Mouse (Mus musculus) spleen, postnatal 36 days (tissue): Measurements from ENCODE around the gene Smc5.

Source experiments
- DNase-seq, 2 experiments: peaks; one replicate each; pipeline ENCODE4 v3.0.0; 2022; ENCODE audit warnings: low spot score in 2 of 2, mixed read lengths in 1 of 2

The Smc5 gene

GRCm38 (mm10) chr19:23273355-23274053 lies at the start of gene Smc5:
Gene Smc5, minus strand, starts transcription at chr19:23273897.
- peak; percentile 88 to 89 for DNase-seq

GRCm38 (mm10) chr19:23323107-23323506 lies 49.4 kb upstream of the Smc5 start:
- peak; percentile 80 to 81 for DNase-seq

DNA sequence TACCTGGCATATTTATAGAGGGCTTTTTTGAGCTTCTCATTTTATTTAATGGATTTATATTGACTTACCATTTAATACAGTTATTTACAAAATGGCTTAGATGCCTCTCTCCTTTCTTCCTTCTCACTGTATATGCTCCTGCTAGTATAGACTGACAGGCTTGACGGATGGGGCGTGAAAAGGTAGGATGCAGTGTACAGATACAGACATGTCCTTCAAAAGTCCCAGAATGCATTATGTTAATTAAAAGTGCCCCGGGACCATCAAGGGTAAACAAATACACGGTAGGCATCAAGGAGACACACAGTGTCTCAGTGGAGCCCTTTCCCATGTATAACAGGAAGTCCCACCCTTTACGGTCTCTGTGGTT lies 44.3 kb upstream of the Smc5 start:
- DNase-seq: no peak

DNA sequence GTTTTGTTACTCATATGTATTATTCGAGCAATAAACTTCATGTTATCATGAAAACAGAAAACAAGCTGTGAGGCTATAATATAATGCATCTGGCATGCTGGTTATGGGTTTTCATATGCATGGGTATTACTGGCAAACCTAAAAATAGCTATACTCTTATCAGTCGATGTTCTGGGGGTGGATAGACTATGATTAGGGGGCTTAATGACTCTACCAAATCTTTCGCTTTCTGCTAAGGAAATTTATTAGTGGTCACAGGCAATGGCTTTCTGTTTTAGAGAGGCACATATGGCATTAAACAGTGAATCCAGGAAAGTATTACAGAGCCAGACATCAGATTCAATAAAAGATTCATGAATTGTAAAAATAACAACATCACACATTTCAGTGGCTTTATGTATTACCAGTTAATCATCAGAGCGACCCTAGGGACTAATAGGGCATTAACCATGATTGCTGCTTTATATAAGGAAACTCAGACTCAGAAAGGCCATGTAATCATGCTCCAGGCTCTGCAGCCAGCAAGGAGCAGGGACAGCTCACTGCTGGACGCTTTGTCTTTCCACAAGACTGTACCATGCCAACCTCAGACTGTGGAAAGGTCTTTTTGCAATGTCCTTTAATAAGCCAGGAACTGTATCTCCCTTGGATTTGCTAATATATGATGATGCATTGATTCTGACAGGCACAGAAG lies 43.7 kb upstream of the Smc5 start:
- no peak for DNase-seq

DNA sequence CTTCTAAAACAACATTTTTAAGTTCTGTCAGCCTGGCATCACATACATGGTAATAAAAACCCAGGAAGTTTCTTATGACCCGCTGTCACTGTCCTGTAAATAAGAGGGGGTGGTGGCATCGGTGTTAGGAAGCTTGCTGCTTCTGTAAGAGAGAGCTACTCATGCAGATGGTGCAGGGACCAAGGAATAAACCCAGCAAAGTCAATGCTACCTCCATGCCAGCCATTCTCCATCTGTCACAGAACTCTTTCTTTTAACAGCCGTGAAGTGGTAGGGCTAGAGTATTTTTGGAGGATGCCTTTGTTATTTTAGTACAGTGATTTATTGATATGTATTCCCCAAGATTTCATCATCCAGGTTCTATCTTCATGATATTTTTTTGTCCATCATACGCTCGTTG lies 43.2 kb upstream of the Smc5 start:
- DNase-seq: no peak

DNA sequence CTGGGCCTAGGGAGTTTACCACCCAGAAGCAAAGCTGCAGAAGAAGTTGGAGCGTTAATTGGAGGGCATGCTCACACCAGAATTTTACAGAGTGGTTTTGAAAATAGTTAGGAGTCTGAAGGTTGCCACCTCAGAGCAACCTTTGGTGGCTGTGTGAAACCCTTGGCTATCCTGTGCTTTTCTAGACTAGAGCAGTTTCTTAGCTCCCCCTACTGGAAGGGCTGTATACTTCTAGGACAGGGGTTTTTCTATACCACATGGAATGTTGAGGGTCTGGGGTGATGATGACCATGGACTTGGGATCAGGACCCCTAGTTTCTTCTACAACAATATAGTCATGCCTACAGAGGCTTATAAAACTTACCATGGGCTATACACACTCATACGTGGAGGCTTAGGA lies 36.3 kb upstream of the Smc5 start:
- DNase-seq: no peak

DNA sequence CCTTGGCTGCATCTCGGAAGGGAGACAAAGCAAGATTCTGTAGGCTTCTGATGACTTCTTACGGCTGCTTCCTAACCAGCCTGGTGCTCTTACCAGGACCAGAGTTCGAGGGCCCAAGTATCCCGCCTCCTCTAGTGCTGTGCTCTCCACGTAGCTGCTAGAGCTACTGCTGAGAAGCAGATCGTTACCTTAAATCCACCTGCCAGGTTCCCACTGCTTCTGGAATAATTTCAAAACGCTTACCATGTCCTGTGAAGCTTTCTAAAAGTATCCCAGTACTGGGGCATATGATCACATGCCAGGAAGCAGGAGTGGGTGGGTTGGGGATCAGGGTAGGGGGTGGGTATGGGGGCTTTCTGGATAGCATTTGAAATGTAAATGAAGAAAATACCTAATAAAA lies 33.0 kb upstream of the Smc5 start:
- DNase-seq: no peak

GRCm38 (mm10) chr19:23299987-23300386 lies 26.3 kb upstream of the Smc5 start:
- no peak for DNase-seq

GRCm38 (mm10) chr19:23298917-23299316 lies 25.2 kb upstream of the Smc5 start:
- no peak for DNase-seq

DNA sequence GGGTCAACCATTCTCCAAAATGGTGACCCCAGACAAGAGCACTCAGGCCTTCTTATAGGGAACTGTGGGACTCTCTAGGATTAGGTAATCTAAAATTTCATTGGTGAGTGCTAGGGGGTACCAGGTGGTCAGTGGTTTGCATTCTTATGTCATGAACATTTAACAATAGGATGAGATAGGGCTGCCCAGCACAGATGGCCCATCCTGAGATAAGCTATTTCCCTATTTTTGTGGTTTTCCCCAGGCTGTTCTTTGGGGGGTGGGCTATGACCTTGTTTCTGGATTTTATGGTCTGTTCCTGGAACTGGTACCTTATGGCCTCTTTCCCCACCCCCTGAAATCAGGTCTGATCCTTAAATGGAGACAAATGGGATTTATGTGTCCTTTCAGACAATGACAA lies 23.5 kb upstream of the Smc5 start:
- no peak for DNase-seq

DNA sequence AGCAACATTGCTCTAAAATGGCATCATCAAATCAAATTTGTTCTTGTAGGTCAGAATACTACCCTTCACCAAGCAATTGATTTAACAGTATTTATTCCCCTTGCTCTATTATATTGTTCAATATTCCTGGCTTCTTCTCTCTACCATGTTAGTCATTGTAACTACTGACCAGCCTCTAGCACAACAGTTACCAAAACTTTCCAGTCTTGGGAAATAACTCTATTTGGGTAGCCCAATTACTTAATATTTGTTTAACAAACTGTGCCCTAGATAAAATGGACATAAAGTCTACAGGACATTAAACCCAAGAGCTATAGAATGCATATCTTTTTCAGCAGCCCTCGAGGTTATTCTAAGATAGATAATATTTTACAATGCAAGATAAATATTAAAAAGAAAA lies 15.6 kb upstream of the Smc5 start:
- DNase-seq: no peak

GRCm38 (mm10) chr19:23281911-23282660 lies 8.4 kb upstream of the Smc5 start:
- DNase-seq: no peak

- no peak for DNase-seq
Observed at GRCm38 (mm10) chr19:23274054-23274724, 492 bp upstream of the Smc5 start.

DNA sequence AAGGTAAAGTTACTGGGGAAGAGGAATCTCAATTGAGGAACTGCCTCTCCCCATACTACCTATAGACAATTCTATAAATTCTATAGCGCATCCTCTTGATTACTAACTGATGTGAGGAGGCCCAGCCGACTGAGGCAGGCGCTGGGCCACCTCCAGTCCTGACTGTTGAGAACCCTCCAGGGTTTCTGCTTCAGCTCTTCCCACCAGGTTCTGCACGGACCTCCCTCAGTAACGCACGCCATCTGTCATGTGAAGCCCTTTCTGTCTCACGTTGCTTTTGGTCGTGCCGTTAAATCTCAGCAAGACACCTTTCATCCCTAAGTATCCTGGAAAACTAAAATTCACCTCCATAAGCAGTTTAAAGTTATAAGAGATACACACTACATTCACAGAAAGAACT lies 16.9 kb downstream of the Smc5 start:
- DNase-seq: no peak

GRCm38 (mm10) chr19:23246473-23246872 lies 27.2 kb downstream of the Smc5 start:
- DNase-seq: peak; percentile 1 to 19

DNA sequence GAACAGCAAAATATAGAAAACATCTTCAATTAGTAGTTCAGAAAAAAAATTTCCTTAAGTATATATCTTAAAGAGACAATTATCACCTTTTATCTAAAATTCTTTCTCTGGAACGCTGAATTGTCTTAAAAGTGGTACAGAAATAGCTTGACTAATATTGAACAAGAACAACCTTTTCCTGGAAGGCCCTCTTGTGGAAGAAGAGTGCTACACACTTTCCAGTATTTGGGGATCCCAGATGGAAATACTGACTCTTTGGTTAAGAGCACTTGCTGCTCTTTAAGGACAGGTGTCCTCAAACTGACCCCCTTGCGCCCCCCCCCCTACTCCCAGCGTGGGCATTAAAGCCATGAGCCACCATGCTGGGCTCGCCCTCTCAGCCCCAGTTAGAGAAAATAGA lies 48.6 kb downstream of the Smc5 start:
- no peak for DNase-seq

DNA sequence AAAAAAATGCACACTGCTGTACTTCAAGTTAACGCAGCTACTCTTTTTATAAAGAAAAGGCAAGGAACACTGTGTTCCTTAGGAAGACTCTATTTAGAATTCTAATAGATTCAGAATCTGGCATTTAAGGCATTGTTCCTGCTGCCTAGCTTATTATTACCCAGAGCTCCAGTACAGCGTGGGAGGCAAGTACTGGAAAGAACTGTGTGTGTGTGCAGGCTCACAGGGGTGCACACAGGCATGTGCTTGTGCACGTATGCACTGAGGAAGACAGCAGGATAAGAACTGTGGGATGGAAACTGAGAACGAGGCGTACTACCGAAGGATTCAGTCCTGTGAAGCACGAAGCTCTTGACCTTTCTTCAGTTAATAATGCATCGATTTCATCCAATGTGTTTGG lies 59.4 kb downstream of the Smc5 start:
- no peak for DNase-seq

DNA sequence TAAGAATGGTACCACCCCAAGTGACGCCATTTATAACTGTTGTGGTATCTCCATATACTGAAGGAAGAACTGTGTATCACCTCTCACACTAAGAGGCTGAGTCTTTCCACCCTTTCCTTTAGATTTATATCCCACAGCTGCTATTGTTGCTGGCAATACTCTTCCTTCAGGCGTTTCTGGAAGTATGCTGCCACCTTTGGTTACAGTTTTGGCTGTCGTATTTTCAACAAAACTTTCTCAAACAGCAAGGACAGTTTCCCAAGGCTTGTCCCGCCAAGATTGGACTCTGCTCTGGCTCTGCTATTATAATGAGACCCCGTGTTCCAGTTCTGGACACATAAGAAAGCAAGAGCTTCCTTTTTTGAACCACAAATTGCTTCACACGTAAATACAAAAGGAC lies 62.4 kb downstream of the Smc5 start:
- no peak for DNase-seq

DNA sequence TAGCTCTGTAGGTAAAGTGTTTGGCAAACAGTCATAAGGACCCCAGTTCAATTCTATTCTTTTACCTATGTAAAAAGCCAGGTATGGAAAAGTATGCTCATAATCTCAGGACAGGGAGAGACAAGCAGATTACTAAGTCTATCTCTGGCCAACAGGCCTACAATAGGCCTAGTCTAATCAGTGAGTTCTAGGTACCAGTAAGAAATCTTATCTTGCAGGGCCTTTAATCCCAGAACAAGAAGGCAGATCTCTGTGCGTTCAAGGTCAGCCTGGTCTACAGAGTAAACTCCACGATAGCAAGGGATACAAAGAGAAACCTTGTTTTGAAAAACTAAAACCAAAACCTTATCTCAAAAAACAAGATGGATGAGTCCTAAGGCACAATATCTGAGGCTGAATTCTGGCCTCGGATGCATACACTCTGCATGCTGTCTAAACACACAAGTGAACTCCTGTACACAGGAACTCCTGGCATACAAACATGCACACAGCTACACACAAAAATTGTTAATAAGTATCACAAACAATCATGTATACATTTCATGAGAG lies 70.1 kb downstream of the Smc5 start:
- DNase-seq: no peak

DNA sequence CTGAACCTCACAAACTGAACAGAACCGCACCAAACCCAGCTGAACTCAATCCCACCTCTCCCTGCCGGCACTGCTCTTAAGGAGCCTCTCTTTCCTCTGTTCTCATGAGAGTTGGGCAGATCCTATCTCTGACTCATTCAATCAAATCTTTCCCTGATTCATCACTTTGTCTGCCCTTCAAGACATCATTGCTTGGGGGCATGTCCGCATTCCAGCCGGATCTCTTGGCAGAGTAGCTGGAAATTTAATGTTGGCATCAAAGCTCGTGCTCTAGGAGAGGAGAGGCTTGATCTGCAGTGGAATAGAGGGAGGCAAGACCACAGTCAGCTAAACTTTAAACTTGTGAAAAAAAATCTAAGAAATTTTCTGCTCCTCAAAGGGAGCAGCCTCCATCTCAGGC lies 71.6 kb downstream of the Smc5 start:
- no peak for DNase-seq

GRCm38 (mm10) chr19:23193076-23193475 lies 80.6 kb downstream of the Smc5 start:
- no peak for DNase-seq

DNA sequence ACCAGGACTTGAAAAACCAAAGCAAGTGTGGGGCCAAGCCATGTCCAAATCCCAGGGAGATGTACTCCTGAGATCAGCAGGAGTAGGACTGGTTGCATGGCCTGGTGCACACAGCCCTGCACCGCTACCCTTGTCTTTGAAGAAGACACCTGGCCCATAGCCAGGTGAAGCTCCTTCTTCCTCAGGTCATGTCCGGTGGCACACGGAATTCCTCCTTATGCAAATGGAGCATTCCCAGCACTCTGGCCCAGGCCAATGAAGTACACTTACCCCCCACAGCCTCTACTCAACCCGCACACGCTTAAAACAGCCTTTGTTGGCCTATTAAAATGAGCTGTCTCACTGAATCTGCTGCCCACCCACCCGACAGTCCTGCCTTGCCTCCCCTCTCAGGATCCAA lies 82.2 kb downstream of the Smc5 start:
- DNase-seq: no peak
